Mouse (Mus musculus): ENCODE measurements around the gene Oit1. TPM values are rescaled to one million over a fixed set of nuclear protein-coding genes. Genes with fewer than 3 reads are reported as not detected.
A peak's percentile ranks its signal among the peaks of the same experiment; 100 is the strongest.

Oit1 gene
- polyA plus RNA-seq, 1 experiment from 2014 or later = not detected

DNA sequence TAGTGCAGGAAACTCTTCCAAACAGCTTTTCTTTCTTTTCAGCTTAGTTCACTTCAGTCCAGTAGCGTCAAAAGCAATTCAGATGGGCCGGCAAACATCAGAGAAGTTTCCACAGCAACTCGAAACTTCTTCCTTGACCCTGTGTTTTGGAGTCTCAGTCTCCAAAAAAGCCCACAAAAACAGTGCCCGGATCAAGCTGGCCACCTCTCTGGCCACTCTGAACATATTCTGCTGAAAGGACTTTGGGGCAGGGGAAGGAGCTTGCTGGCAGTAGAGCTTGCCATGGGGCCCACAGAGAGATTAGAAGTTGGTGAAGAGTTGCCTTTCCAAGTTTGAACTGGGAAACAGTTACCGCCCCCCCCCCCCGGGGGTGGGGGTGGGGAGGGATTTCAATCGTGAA lies 64.7 kb downstream of the Oit1 start:
- H3K9ac ChIP-seq = no peak overlapping the region
- H3K4me1 ChIP-seq = peaks cover 5% of the 10 kb centered on the region; the same call in 1 of the 2 replicates
- no peak overlapping the region for H3K4me3 ChIP-seq
- no peaks in the 10 kb centered on the region for H3K9me3 ChIP-seq (replicated peaks)
- no peak overlapping the region for H3K4me2 ChIP-seq
- no peak overlapping the region for H3K27ac ChIP-seq
- WGBS (ENCODE audit: insufficient replicate concordance) = 33% methylated on average over 7 of the region's 7 CpGs
- no peaks in the 10 kb centered on the region for H3K36me3 ChIP-seq
- peaks cover 48% of the 10 kb centered on the region for H3K27me3 ChIP-seq (replicated peaks)
- ATAC-seq = no peak

DNA sequence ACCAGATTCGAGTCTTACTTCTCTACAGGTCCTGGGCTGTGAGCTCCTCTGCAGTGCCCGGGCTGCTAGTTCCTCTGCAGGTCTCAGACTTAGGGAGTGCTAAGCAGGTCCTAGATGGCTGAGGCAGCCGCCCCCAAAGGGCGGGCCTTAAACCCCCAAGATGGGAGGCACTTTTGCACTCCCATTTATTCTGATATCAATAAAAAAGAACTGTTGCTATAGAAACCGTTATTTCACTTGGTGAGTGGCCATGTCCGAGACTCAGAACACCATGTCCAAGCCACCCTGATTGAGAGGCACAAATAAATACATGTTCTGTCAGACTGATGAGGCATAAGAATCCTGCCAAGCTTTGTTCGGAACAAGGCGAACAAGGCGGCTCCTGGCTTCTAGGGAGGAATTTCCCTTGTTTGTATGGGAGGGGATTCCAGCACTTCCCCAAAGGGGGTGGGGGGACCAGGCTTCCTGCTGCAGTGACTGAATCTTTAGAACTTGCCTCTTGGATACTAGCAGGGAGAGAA lies 68.9 kb downstream of the Oit1 start:
- Histone ChIP-seq H3K27ac (no peak overlapping the region), H3K27me3 (replicated peaks) (peaks cover 6% of the 10 kb centered on the region), H3K4me3 (no peak overlapping the region), H3K9me3 (replicated peaks) (no peaks in the 10 kb centered on the region), H3K4me2 (no peak overlapping the region), H3K9ac (no peak overlapping the region), H3K4me1 (peaks cover 5% of the 10 kb centered on the region; the same call in 1 of the 2 replicates), H3K36me3 (no peaks in the 10 kb centered on the region)
- no peak for ATAC-seq
- 22% methylated on average over 9 of the region's 9 CpGs for WGBS (ENCODE audit: insufficient replicate concordance)

DNA sequence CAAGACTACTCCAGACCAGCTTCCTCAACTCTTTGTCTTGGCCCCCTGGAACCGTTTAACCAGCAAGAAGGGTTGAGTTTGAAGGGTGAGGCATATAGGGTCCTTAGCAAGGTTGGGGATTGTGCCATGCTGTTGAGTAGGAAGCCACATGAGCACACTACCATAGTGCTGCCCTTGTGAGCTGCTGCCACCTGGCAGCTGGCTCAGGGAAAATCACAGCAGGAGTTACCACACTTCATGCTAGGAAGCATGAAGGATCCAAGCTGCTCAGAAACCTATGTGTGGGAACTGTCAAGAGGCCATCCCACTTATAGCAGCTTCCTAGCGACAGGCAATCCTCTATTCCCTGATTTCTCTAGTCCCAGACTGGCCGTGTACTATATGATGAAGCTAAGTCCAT lies 69.9 kb downstream of the Oit1 start:
- ATAC-seq = no peak
- Histone ChIP-seq H3K9me3 (replicated peaks) (no peaks in the 10 kb centered on the region), H3K4me2 (no peak overlapping the region), H3K27me3 (replicated peaks) (peaks cover 4% of the 10 kb centered on the region; the same call in 1 of the 2 replicates), H3K9ac (no peak overlapping the region), H3K4me1 (no peaks in the 10 kb centered on the region), H3K36me3 (no peaks in the 10 kb centered on the region), H3K4me3 (no peak overlapping the region), H3K27ac (no peak overlapping the region)
- 48% methylated on average over 3 of the region's 3 CpGs for WGBS (ENCODE audit: insufficient replicate concordance)

DNA sequence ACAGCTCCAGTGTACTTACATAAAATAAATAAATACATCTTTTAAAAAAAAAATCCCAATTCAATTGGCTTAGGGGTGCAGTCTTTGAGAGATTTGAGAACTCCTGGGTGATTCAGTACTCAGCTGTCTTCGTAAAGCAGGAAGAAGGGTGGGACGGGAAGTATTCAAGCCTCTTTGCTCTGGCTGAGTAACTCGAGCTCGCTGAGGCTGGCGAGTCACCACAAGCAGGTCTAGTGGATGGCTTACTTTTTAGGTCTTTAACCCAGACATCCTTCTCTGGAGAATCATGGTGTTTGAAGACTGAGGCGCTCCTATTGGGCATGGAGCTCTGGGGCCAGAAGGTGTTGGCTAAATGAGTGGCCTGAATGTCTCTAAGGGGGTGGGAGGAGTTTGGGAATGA lies 71.7 kb downstream of the Oit1 start:
- no peaks in the 10 kb centered on the region; the same call in 1 of the 2 replicates for H3K4me1 ChIP-seq
- peaks cover 4% of the 10 kb centered on the region; the same call in 1 of the 2 replicates for H3K27me3 ChIP-seq (replicated peaks)
- WGBS (ENCODE audit: insufficient replicate concordance) = 51% methylated on average over 6 of the region's 6 CpGs
- H3K4me3 ChIP-seq = no peak overlapping the region
- H3K9me3 ChIP-seq (replicated peaks) = no peaks in the 10 kb centered on the region
- H3K36me3 ChIP-seq = no peaks in the 10 kb centered on the region
- H3K4me2 ChIP-seq = no peak overlapping the region
- no peak overlapping the region for H3K27ac ChIP-seq
- no peak for ATAC-seq
- H3K9ac ChIP-seq = no peak overlapping the region

DNA sequence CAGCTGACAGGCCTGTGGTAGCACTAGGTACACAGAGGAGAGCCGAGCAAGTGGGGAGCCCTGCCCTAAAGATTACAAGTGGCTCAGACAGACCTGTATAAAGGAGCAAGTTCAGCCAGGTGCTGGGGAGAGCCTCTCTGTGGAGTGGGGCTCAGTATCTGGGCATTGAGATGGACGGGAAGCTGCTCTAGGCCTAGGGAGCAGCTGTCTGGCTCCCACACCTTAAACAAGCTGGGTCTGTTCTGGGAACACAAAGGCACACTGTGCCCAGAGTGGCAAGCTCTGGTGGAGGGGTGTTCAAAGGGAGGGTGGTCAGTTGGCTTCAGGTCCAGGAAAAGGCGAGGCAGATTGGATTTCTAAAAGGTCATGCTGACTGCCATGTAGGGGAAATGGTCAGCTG lies 73.5 kb downstream of the Oit1 start:
- Histone ChIP-seq H3K9me3 (replicated peaks) (no peaks in the 10 kb centered on the region), H3K27me3 (replicated peaks) (no peaks in the 10 kb centered on the region), H3K4me3 (no peak overlapping the region), H3K27ac (no peak overlapping the region), H3K4me2 (no peak overlapping the region), H3K36me3 (no peaks in the 10 kb centered on the region), H3K4me1 (no peaks in the 10 kb centered on the region; the same call in 1 of the 2 replicates), H3K9ac (no peak overlapping the region)
- no peak; the same call in 1 of the 2 replicates for ATAC-seq
- WGBS (ENCODE audit: insufficient replicate concordance) = 61% methylated on average over 3 of the region's 3 CpGs

DNA sequence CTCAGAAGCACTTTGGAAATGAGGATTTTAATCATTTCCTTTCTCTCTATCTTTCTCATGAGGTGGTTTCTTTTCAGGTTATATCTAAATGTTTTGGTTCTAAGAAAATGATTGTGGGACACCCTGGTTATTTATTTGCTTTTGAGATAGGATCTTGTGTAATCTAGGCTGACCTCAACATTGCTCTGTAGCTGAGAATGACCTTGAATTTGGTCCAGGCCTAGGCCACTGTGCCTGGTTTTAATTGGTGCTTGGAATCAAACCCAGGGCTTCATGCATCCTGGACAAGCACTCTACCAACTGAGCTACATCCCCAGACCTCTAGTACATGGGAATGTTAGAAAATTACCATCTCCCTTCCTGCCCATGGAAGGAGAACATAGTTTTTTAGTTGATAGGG lies 74.5 kb downstream of the Oit1 start:
- no peak for ATAC-seq
- Histone ChIP-seq H3K27me3 (replicated peaks) (no peaks in the 10 kb centered on the region; the same call in 1 of the 2 replicates), H3K4me3 (no peak overlapping the region), H3K27ac (no peak overlapping the region), H3K9ac (no peak overlapping the region), H3K9me3 (replicated peaks) (no peaks in the 10 kb centered on the region), H3K4me2 (no peak overlapping the region), H3K4me1 (no peaks in the 10 kb centered on the region; the same call in 1 of the 2 replicates), H3K36me3 (no peaks in the 10 kb centered on the region)

DNA sequence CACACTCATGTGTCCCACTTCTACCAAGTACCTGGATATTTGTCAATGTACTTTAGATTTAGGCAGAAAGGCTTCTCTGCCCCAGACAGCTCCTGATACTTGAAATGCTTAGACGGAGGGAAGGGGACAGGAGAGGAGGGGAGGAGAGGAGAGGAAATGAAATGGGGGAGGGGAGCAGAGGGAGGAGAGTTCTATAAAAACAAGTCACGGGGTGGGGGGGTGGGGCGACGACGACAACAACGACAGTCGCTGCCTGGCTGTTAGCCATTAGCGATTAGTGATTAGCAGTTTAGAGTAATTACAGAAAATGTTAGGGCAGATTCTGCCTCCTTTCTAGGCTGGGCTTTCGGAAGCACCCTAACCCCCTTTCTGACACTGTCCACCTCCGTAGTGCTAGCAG lies 75.9 kb downstream of the Oit1 start:
- no peak for ATAC-seq
- no peak overlapping the region for H3K4me3 ChIP-seq
- H3K9me3 ChIP-seq (replicated peaks) = no peaks in the 10 kb centered on the region
- 0 out of 2 replicates have a peak overlapping the region, but pooled peaks have one; percentile 1 for H3K4me2 ChIP-seq
- no peaks in the 10 kb centered on the region for H3K36me3 ChIP-seq
- no peak overlapping the region for H3K27ac ChIP-seq
- H3K9ac ChIP-seq = no peak overlapping the region
- no peaks in the 10 kb centered on the region; the same call in 1 of the 2 replicates for H3K27me3 ChIP-seq (replicated peaks)
- H3K4me1 ChIP-seq = no peaks in the 10 kb centered on the region; the same call in 1 of the 2 replicates
- 16% methylated on average over 10 of the region's 10 CpGs for WGBS (ENCODE audit: insufficient replicate concordance)

DNA sequence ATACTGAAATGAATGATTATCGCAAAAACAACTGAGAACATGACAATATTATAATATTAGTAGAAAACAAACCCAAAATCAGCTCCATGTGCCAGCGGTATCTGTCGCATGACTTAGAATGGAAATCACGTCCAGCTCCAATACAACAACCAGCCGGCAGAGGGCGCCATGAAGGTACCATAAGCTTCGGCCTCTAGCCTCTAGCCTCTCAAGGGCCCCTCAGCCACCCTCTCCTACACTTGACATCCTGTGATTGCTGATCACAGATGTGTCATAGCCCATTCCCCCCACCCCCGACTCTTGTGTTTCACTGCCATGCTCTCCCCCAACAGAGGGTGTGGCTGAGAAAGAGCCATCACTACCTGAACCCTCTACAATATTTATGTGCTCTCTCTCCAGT lies 78.3 kb downstream of the Oit1 start:
- H3K9ac ChIP-seq = no peak overlapping the region
- no peaks in the 10 kb centered on the region for H3K36me3 ChIP-seq
- H3K4me1 ChIP-seq = no peaks in the 10 kb centered on the region; the same call in 1 of the 2 replicates
- H3K27me3 ChIP-seq (replicated peaks) = no peaks in the 10 kb centered on the region; the same call in 1 of the 2 replicates
- H3K4me2 ChIP-seq = no peak overlapping the region
- no peak overlapping the region for H3K4me3 ChIP-seq
- no peak for ATAC-seq
- no peaks in the 10 kb centered on the region for H3K9me3 ChIP-seq (replicated peaks)
- WGBS (ENCODE audit: insufficient replicate concordance) = 15% methylated on average over 8 of the region's 8 CpGs
- no peak overlapping the region for H3K27ac ChIP-seq

Other genes with a start within 250 kb of the Oit1 start
- gene Pdhb, start 205.7 kb downstream of the Oit1 start, polyA plus RNA-seq (2016; fragmentation: Nextera tagmentation; extraction: Ambion mirVana) = 138 and 139 TPM in 2 replicates
- 7.8 and 8.6 TPM in 2 replicates for gene Kctd6, start 164.6 kb downstream of the Oit1 start, polyA plus RNA-seq (2016; fragmentation: Nextera tagmentation; extraction: Ambion mirVana)
- gene Acox2, start 119.4 kb downstream of the Oit1 start, polyA plus RNA-seq (2016; fragmentation: Nextera tagmentation; extraction: Ambion mirVana) = 2.8 and 3.5 TPM in 2 replicates
- 0.05 TPM in 1 of 2 replicates, not detected in the other for gene Fam107a, start 60.7 kb downstream of the Oit1 start, polyA plus RNA-seq (2016; fragmentation: Nextera tagmentation; extraction: Ambion mirVana)

Data from liver, embryonic 12.5 days (tissue).